Mouse (Mus musculus): ENCODE data around the gene Clec12b. TPM values are rescaled to one million over a fixed set of nuclear protein-coding genes. Genes with fewer than 3 reads are reported as not detected.
A peak's percentile ranks its signal among the peaks of the same experiment; 100 is the strongest.

Gene Clec12b
- total and polyA plus RNA-seq, 3 experiments, result not detected

DNA sequence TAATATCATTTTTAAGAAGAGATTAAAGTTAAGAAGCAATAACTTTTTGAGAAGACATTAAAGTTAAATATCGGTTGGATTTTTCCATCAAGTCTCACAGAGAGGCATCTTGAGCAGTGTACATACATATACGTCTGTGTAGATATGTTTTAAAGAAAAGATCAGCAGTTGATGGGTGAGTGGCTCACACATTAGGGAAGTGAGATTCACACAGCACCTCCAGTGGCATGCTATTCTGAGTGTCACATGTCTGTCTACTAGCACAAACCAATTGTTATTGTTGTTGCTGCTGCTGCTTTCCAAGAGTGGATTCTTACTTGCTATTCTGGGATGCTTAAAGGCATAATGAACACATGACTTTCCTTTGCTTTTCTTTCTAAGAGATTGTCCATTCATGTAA lies 16.7 kb upstream of the Clec12b start:
- no peak overlapping the region for H3K4me2 ChIP-seq (ENCODE audit: insufficient read depth, low read depth, poor library complexity, severe bottlenecking)
- peaks cover 0 to 22% of the 10 kb centered on the region in 2 experiments; a peak in 2 of 4 replicates for H3K4me1 ChIP-seq (ENCODE audit: control insufficient read depth in 1 of 2, insufficient read depth in 2 of 2)
- no peak overlapping the region for H3K9ac ChIP-seq (ENCODE audit: insufficient read depth, low read depth)
- H3K27ac ChIP-seq (ENCODE audit: insufficient read depth, low read depth), result no peak overlapping the region
- no peak overlapping the region for H3K4me3 ChIP-seq (replicated peaks in 1 of 3; ENCODE audit: low read depth in 2 of 3, low read length in 2 of 3, poor library complexity in 1 of 3)
- no peaks in the 10 kb centered on the region for H3K79me2 ChIP-seq (replicated peaks; ENCODE audit: control insufficient read depth, extremely low read depth, insufficient read depth, poor library complexity, severe bottlenecking)
- no peaks in the 10 kb centered on the region for H3K27me3 ChIP-seq (replicated peaks)
- TF ChIP-seq NELFE (IDR thresholded peaks at IDR 0.05; ENCODE audit: low read depth, low read length), result no peak
- TF ChIP-seq BHLHE40 (IDR thresholded peaks at IDR 0.05; ENCODE audit: low read depth, low read length), result 0 out of 2 replicates have a peak, but pooled peaks have one; percentile 13
- TF ChIP-seq MXI1 (IDR thresholded peaks at IDR 0.05; ENCODE audit: low read depth, low read length), result no peak
- no peak for TF ChIP-seq RAD21 (IDR thresholded peaks at IDR 0.05; ENCODE audit: low read depth, low read length)
- no peaks in the 10 kb centered on the region for H3K36me3 ChIP-seq (replicated peaks in 1 of 2; ENCODE audit: control insufficient read depth in 1 of 2, insufficient read depth in 1 of 2, low read length in 1 of 2)
- dilution Hi-C loops (cut with MboI; ENCODE audit: extremely low pct_ligation_motif_present, extremely low pct_unique_long_range_greater_than_20kb, low sequenced_read_pairs) (no loop called here), in situ Hi-C loops (cut with MboI; ENCODE audit: low pct_ligation_motif_present, low pct_unique_long_range_greater_than_20kb, low sequenced_read_pairs) (no loop called here)
- DNase-seq (ENCODE audit: extremely low read depth), result no peak
- no peaks in the 10 kb centered on the region for H3K9me3 ChIP-seq (replicated peaks; ENCODE audit: low read length)

DNA sequence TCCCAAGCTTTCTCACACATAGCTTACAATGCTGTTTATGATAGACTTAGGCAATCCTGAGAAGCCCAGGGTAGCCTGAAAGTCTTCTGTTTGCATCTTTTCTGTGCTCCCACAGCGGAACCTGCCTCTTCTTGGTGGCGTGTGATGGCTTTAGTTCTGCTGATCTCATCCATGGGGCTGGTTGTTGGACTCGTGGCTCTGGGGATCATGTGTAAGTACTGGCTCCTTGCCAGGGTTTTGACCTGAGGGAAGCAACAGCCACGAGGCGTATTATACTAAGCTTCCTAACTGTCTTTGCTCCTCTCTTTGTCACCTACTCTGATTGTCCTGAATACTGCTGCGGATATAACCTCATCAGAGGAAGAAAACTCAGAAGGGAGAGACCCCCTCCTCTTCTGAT lies 14.3 kb upstream of the Clec12b start:
- Histone ChIP-seq H3K4me1 (ENCODE audit: control insufficient read depth in 1 of 2, insufficient read depth in 2 of 2) (peaks cover 0 to 7% of the 10 kb centered on the region in 2 experiments; a peak in 2 of 4 replicates), H3K4me2 (ENCODE audit: insufficient read depth, low read depth, poor library complexity, severe bottlenecking) (no peak overlapping the region), H3K9ac (ENCODE audit: insufficient read depth, low read depth) (no peak overlapping the region), H3K4me3 (replicated peaks in 1 of 3; ENCODE audit: low read depth in 2 of 3, low read length in 2 of 3, poor library complexity in 1 of 3) (no peak overlapping the region), H3K27me3 (replicated peaks) (no peaks in the 10 kb centered on the region), H3K79me2 (replicated peaks; ENCODE audit: control insufficient read depth, extremely low read depth, insufficient read depth, poor library complexity, severe bottlenecking) (no peaks in the 10 kb centered on the region), H3K36me3 (replicated peaks in 1 of 2; ENCODE audit: control insufficient read depth in 1 of 2, insufficient read depth in 1 of 2, low read length in 1 of 2) (no peaks in the 10 kb centered on the region), H3K27ac (ENCODE audit: insufficient read depth, low read depth) (no peak overlapping the region), H3K9me3 (replicated peaks; ENCODE audit: low read length) (no peaks in the 10 kb centered on the region)
- DNase-seq (ENCODE audit: extremely low read depth), result no peak
- dilution Hi-C loops (cut with MboI; ENCODE audit: extremely low pct_ligation_motif_present, extremely low pct_unique_long_range_greater_than_20kb, low sequenced_read_pairs) (no loop called here), in situ Hi-C loops (cut with MboI; ENCODE audit: low pct_ligation_motif_present, low pct_unique_long_range_greater_than_20kb, low sequenced_read_pairs) (no loop called here)
- TF ChIP-seq SIN3A (IDR thresholded peaks at IDR 0.05; ENCODE audit: low read length), result no peak
- no peak for TF ChIP-seq USF1 (IDR thresholded peaks at IDR 0.05; ENCODE audit: low read depth, low read length)
- no peak for TF ChIP-seq USF2 (conservative IDR thresholded peaks at IDR 0.05; ENCODE audit: low read depth, low read length)
- no peak for TF ChIP-seq POLR2A (IDR thresholded peaks at IDR 0.05; ENCODE audit: low read depth, low read length)
- TF ChIP-seq RAD21 (IDR thresholded peaks at IDR 0.05; ENCODE audit: low read depth, low read length), result no peak
- no peak for TF ChIP-seq NELFE (IDR thresholded peaks at IDR 0.05; ENCODE audit: low read depth, low read length)
- TF ChIP-seq BHLHE40 (IDR thresholded peaks at IDR 0.05; ENCODE audit: low read depth, low read length), result no peak
- TF ChIP-seq NRF1 (IDR thresholded peaks at IDR 0.05; ENCODE audit: low read depth, low read length), result no peak
- no peak for TF ChIP-seq KAT2A (IDR thresholded peaks at IDR 0.05; ENCODE audit: insufficient replicate concordance, low read length)
- TF ChIP-seq MAX (IDR thresholded peaks at IDR 0.05; ENCODE audit: low read length), result no peak
- TF ChIP-seq ZNF384 (IDR thresholded peaks at IDR 0.05; ENCODE audit: low read depth, low read length), result no peak
- no peak for TF ChIP-seq MXI1 (IDR thresholded peaks at IDR 0.05; ENCODE audit: low read depth, low read length)
- no peak for TF ChIP-seq EP300 (IDR thresholded peaks at IDR 0.05; ENCODE audit: low read length)
- no peak for TF ChIP-seq IRF4 (IDR thresholded peaks at IDR 0.05; ENCODE audit: low read depth, low read length)

DNA sequence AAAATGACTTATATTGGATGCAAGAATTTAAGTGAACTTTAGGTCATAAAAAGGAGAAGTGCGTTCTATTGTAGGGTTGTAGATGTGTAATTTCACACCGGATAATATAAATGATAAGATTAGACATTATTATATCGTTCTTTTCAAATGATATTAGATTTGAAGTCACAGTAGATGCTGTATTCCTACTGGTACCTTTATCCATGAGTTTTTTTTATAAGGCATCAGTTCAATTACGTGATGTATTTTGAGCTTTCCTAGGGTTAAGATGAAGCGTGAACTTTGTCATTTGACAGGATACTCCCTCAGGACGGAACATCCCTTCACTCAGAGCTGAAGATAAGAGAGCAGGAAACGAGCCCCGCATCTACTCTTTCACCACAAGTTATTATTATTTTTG lies 11.3 kb upstream of the Clec12b start, which contains the start of gene Clec1b:
Gene Clec1b, plus strand, starts transcription at position 301 of the 400 bp plus-strand sequence.
- in situ Hi-C loops (cut with MboI; ENCODE audit: low pct_ligation_motif_present, low pct_unique_long_range_greater_than_20kb, low sequenced_read_pairs), result no loop called here
- Histone ChIP-seq H3K4me2 (ENCODE audit: insufficient read depth, low read depth, poor library complexity, severe bottlenecking) (no peak within 1 kb of the TSS), H3K9me3 (replicated peaks; ENCODE audit: low read length) (no peaks in the 10 kb centered on the region), H3K4me3 (replicated peaks in 1 of 3; ENCODE audit: low read depth in 2 of 3, low read length in 2 of 3, poor library complexity in 1 of 3) (no peak within 1 kb of the TSS), H3K9ac (ENCODE audit: insufficient read depth, low read depth) (no peak within 1 kb of the TSS), H3K27ac (ENCODE audit: insufficient read depth, low read depth) (no peak within 1 kb of the TSS), H3K79me2 (replicated peaks; ENCODE audit: control insufficient read depth, extremely low read depth, insufficient read depth, poor library complexity, severe bottlenecking) (no peaks in the 10 kb centered on the region), H3K27me3 (replicated peaks) (no peaks in the 10 kb centered on the region), H3K4me1 (ENCODE audit: control insufficient read depth in 1 of 2, insufficient read depth in 2 of 2) (no peaks in the 10 kb centered on the region), H3K36me3 (replicated peaks in 1 of 2; ENCODE audit: control insufficient read depth in 1 of 2, insufficient read depth in 1 of 2, low read length in 1 of 2) (no peaks in the 10 kb centered on the region)
- TF ChIP-seq UBTF (IDR thresholded peaks at IDR 0.05; ENCODE audit: low read depth, low read length) (no peak), ZNF384 (IDR thresholded peaks at IDR 0.05; ENCODE audit: low read depth, low read length) (no peak), USF1 (IDR thresholded peaks at IDR 0.05; ENCODE audit: low read depth, low read length) (no peak), RAD21 (IDR thresholded peaks at IDR 0.05; ENCODE audit: low read depth, low read length) (no peak), ELF1 (IDR thresholded peaks at IDR 0.05; ENCODE audit: low read depth, low read length) (no peak), SMC3 (IDR thresholded peaks at IDR 0.05; ENCODE audit: low read depth, low read length) (no peak), NELFE (IDR thresholded peaks at IDR 0.05; ENCODE audit: low read depth, low read length) (no peak), RCOR1 (conservative IDR thresholded peaks at IDR 0.05; ENCODE audit: low read depth, low read length) (no peak)
- dilution Hi-C loops (cut with MboI; ENCODE audit: extremely low pct_ligation_motif_present, extremely low pct_unique_long_range_greater_than_20kb, low sequenced_read_pairs), result no loop called here
- DNase-seq (ENCODE audit: extremely low read depth), result no peak
